Mouse (Mus musculus) gastrocnemius, adult 18-20 months (tissue): ENCODE data around the gene Astl. TPM values are rescaled to one million over a fixed set of nuclear protein-coding genes. Genes with fewer than 3 reads are reported as not detected.

Source experiments
- total RNA-seq, 2 experiments: library from RNA; stranded (reverse); gene quantifications; 2 replicates each; pipeline ENCODE4 v1.2.3; 2021

Astl gene
- total RNA-seq, 2 experiments from 2014 or later: not detected

Other genes with a start within 250 kb of the Astl start
- gene Ncaph, start 204.7 kb upstream of the Astl start, total RNA-seq: under 1 TPM; 0.50 to 0.66 TPM
- 1 to 10 TPM; 3.6 to 7.6 TPM for gene Itpripl1, start 195.2 kb upstream of the Astl start, total RNA-seq
- under 1 TPM; 0.71 to 0.97 TPM for gene 1810024B03Rik, start 130.4 kb upstream of the Astl start, total RNA-seq
- 10 to 100 TPM; 47.2 TPM for gene Snrnp200, start 130.3 kb upstream of the Astl start, total RNA-seq
- gene Ciao1, start 90.8 kb upstream of the Astl start, total RNA-seq: 10 to 100 TPM; 51.0 to 55.1 TPM
- gene Tmem127, start 90.7 kb upstream of the Astl start, total RNA-seq: 10 to 100 TPM; 22.2 to 28.1 TPM
- 100 to 1,000 TPM; 107 to 134 TPM for gene Stard7, start 68.4 kb upstream of the Astl start, total RNA-seq
- under 1 TPM; 0.37 to 1.00 TPM for gene Dusp2, start 2.5 kb upstream of the Astl start, total RNA-seq
- gene Adra2b, start 24.6 kb downstream of the Astl start, total RNA-seq: under 1 TPM; 0.40 to 0.71 TPM
- gene Gpat2, start 86.6 kb downstream of the Astl start, total RNA-seq: not detected
- gene Fahd2a, start 105.9 kb downstream of the Astl start, total RNA-seq: 10 to 100 TPM; 22.0 to 22.8 TPM
- gene Kcnip3, start 183.5 kb downstream of the Astl start, total RNA-seq: under 1 TPM; 0.21 to 0.43 TPM
- not detected for gene Prom2, start 202.8 kb downstream of the Astl start, total RNA-seq
- gene Zfp661, start 248.5 kb downstream of the Astl start, total RNA-seq: 1 to 10 TPM; 2.0 to 3.0 TPM
- gene Mrps5, start 248.6 kb downstream of the Astl start, total RNA-seq: 10 to 100 TPM; 69.3 to 82.2 TPM